Mouse (Mus musculus) erythroblast, embryonic 14.5 days (primary cell): ENCODE data around the gene Macrod2.

Experiments
- GATA1 ChIP-seq: IDR thresholded peaks from 2 replicates; pipeline ENCODE4 v1.6.1; 2012; ENCODE audit warnings: low read length, inconsistent platforms, mixed read lengths
- TAL1 ChIP-seq: IDR thresholded peaks from 3 replicates; pipeline ENCODE4 v1.6.1; 2012; ENCODE audit warnings: low read length, inconsistent platforms, mixed read lengths

DNA sequence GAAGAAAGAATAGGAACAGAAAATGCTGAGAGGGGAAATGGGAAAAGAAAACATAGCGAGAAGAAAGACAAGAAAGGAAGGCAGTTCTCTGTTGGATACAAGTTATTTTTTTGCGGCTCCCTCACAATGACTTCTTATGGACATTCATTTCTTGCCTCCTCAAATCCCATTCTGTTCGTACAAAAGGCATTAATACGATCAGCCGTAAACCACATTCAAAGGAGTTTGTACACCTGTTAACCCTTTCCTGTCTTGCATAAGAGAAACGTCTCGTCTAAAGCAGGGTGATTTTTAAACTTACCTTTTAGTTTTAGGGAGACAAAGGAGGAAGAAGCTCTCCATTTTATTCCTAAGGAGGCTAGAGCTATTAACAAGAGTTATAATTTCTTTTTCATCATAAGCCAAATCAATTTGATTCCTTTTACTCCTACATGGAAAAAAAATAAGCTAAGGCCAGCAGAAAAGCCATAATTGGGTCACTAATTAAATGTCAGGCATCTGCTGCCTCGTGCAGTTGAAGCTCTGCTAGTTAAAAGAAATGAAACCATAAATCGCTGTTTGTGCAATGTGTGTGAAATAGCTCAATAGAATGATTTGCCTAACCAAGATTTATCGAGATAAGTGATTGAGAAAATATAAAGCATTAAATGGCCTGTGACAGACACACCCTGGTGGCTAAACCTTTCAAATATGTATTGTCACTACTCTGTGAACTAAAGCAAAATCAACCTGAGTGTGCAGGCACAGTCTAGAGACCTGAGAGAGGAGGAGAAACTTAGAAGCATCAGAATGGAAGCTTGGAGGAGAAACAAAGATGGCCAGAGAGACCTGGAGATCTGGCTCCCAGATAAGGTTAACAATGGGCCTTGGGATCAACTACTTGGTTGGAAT lies 1635.9 kb downstream of the Macrod2 start:
- TF ChIP-seq GATA1 (no peak), TAL1 (no peak)
